Mouse (Mus musculus) stomach, postnatal 0 days (tissue): ENCODE data around the gene Zc3hav1.

Experiments used
- CTCF ChIP-seq: IDR thresholded peaks from 2 replicates; pipeline ENCODE4 v1.5.1; 2016; ENCODE audit warnings: antibody characterized with exemption, low read depth, mild to moderate bottlenecking, moderate library complexity
- EP300 ChIP-seq: optimal IDR thresholded peaks from 2 replicates; pipeline ENCODE3; 2016; ENCODE audit warnings: antibody characterized with exemption

DNA sequence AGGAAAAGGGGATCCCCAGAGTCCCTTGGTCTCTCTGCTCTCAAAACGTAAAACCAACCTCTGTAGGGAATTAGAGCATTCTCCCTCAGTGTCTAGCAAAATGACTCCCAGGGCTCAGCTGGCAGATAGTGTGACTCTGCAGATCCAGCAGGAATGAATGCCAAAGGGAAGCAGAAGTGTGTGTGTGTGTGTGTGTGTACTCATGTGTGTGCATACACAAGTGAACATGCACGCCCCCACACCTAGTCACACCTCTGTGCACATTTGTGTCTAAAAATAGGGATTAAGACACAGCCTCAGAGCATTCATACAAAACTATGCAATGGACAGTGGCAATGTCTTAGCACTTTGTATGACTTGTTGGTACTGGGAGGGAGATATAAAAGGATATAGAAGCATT is 98.6 kb downstream of the Zc3hav1 start:
- TF ChIP-seq EP300 (no peak), CTCF (no peak)
